Mouse (Mus musculus) left cerebral cortex, postnatal 36 days (tissue): ENCODE measurements around the gene Spag9. TPM values are rescaled to one million over a fixed set of nuclear protein-coding genes. Genes with fewer than 3 reads are reported as not detected.

Experiments
- DNase-seq, 2 experiments: peaks; one replicate each; pipeline ENCODE4 v3.0.0; 2021 to 2022; ENCODE audit warnings: low spot score in 2 of 2, mixed read lengths in 1 of 2
- intact Hi-C: fragments of 180-260 bp; cut with DNase I; formaldehyde crosslinking; loops from one replicate; pipeline ENCODE4 v1.15.1; 2025
- total RNA-seq, 2 experiments: library from RNA; stranded (reverse); gene quantifications; 2 replicates each; pipeline ENCODE4 v1.2.3; 2021

The Spag9 gene
- total RNA-seq: 100 to 1,000 TPM; 271 to 278 TPM

DNA sequence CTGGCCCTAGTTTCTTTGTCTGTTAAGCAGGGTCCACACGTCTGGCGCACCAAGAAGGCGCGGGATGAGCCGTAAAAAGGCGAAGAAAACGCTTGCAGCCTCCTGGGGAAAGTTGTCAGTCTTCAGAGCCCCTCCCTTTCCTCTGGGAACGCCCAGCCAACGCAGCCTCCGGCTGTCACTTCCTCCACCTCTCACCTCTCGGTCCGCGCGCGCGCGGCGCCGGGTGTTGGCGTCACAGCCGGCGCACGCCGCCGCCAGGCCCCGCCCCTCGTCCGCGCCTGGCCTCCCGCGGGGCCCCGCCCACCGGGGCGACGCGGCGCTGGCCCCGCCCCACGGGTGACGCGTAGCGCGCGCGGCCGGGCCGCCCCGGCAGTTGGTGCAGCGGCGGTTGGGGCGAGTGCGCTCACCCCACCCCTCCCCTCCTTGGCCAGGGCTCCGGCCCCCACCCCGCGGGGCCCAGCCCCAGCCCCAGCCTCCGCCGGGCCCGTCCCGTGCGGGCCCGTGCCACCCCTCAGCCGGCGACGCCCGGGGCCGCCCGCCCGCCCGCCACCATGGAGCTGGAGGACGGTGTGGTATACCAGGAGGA, at the start of gene Spag9:
Gene Spag9 (plus strand): TSS at position 372 of the 586 bp plus-strand sequence.
- DNase-seq: peak; percentile 88 to 94
- intact Hi-C loops: loop anchor here (1.0 to 5.0 kb wide), 3 partner anchors 28 to 216 kb away; partner anchors contain the start of genes Gm20390, Nme1 and Tob1

DNA sequence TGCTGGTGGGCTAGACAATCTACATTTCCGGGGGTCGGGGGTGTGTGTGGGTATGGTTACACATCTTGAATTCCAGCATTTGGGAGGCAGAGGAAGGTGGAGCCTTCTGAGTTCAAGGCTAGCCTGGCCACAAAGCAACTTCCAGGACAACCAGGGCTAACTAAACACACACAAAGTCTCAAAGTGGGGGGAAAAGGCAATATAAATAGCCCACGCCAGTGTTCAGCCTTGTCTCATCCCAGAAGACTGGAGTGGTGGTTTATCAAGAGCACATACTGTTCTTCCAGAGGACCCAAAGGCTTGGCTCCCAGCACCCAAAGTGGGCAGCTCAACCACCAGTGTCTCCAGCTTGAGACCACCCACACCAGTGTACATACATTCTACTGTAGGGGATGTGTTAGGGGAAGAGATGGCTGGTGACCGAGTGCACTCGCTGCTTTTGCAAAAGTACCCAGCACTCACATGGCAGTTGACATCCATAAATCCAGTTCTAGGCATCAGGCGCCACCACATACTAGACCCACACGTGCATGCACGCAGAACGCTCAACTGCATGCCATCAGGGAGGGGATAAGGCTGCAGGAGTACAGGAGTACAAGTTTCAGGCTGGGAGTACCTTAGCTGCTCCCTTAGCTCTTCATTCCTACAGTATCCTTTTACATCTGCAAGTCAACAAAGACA, 46.9 kb upstream of the Spag9 start:
- DNase-seq: no peak
- intact Hi-C loops: no loop called here

DNA sequence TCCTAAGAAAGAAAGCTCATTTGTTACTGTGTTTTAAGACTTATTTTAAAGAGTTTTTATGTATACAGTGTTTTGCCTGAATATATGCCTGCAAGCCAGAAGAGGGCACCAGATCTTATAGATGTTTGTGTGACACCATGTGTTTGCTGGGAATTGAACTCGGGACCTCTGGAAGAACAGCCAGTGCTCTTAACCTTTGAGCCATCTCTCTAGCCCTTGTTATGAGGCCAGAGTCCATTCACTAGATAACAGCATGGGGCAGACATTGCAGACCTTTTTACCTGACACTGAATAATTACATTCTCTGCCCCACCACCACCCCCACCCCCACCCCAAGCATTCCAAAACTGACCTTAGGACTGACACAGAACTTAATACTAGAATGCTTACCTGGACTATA, 45.8 kb upstream of the Spag9 start:
- intact Hi-C loops: no loop called here
- no peak for DNase-seq

DNA sequence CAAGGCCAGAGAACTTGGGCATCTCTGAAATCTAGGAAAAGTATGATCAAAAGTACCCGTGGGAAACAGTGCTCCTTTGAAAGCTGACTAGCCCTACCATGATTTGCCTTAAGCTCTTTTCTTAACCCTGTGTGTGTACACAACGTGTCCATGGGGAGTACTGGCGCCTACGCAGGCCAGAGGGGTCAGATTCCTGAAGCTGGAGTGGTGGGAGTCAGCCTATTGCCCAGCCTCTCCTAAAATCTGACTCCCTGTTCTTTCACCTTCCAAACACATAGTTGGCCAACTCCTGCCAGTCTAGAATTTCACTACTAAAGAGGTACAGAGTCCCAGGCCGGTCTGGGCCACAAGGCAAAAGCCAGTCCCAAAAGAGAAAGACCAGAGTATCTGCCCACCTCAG, 43.5 kb upstream of the Spag9 start:
- DNase-seq: no peak
- intact Hi-C loops: no loop called here

DNA sequence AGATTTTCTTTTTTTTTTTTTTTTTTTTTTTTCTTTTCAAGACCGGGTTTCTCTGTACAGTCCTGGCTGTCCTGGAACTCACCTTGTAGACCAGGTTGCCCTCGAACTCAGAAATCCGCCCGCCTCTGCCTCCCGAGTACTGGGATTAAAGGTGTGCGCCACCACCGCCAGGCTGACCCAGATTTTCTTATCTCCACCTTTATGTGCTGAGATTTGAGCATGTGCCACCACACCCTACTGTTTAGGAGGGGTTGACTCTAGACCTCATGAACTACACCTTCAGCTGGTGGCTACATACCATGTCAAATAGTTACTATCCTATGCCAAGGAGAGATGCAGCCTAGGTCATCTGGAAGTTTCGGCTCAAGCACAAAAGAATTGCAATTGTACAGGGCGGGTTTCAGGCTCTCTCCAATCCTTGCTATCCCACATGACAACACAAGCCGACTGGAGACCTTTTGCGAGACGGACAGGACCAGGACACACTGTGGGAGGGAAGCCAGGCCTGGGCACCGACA, 41.1 kb upstream of the Spag9 start:
- no peak for DNase-seq
- intact Hi-C loops: no loop called here

DNA sequence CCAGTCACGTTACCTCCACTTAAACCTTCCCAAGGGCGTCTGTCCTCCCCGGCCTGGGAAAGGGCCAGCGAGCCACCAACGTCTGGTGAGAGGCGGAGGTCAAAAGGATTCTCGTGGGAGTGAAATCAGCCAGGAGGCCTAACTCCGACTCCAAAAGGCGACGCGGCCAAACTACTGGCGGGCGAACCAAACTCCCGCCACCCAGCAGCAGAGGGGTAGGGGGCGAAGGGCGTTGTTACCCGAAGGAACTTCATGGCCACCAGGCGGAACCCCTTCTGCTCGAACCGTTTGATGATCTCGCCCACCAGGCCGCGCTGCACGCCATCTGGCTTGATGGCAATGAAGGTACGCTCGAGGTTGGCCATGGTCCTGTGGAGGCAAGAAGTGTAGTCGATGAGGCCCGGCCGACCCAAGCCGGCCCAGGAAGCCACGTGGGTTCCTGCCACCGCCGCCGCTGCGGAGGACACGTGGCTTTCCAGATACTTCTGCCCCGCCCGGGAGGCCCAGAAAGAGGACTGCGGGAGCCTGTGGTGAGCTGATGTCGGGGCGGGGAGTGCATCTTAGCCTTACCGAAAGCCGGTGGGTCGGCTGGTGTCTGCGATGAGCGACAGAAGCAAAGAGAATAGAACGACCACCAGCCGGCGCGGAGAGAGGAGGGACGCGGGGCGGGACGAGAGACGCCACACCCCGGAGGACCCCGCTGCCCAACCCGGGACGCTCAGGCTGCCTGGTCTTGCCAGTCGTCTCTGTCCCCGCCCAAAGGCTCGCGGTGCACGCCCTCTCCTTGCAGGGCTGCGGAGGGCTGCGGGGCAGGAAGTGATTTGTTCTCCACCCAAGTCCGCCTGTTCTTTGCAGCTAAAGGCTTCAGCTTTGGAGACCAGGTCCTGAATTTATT, 40.4 kb upstream of the Spag9 start:
- DNase-seq: peak; percentile 87
- intact Hi-C loops: no loop called here

DNA sequence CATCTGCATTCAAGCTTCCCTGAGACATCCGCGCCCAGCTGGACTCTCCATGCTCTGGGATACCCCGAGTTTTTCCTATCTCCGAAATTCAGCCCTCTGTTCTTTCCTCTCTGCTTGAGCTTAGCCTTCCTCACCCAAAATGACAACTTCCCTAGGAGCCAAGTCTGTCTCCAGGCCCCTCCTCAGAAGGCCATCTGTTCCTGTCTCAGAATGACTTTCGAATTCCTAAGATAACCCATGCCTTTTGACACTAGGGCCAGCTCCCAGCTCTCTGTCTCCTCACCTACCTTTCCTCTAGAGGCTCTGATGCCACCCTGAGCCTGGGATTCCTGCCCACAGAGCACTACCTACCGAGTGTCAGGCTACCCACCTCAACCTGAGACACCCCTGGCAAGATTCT, 39.7 kb upstream of the Spag9 start, which contains the start of gene Nme2:
Gene Nme2 (minus strand): TSS at position 101 of the 400 bp plus-strand sequence.
- no peak for DNase-seq
- intact Hi-C loops: no loop called here

DNA sequence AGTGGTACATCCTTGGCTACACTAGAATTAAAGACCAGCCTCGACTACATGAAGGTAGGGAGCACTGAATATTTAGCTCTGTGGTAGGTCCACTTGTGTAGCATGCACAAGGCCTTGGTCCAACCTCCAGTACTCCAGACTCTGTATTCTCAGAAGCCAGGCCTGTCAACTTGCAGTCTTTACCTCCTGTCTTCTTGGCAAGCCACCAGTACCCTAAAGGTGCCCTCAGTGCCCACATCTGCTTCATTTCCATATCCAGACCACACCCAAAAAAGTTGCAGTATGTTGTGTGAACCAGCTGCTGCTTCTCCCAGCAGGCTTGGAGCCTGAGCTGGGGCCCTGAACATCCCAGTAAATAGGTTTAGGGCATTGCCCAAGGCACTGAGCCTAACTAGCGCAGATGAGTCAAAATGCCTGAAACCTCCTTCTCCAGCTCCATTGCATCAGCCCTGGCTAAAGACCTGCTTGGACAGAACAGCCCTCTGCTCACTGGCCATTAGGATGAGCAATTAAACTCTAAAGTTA, 38.8 kb upstream of the Spag9 start:
- intact Hi-C loops: no loop called here
- DNase-seq: no peak

DNA sequence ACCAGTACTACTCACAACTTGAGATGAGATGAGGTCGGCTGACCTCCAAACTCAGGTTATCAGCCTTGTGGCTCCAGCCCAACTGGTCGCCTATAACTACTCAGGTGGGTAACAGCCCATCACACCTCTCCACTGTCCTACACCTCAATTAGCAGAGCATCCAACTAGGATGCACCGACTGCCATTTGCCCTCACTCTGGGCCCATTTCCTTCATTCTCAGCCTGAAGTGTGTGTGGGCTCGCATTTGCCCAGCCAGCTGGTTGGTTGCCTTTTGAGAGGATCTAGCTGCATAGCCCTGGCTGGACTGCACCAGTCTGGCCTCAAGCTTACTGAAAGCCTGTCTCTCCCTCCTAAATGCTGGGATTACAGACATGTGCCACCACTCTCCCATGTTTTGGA, 38.1 kb upstream of the Spag9 start:
- DNase-seq: no peak
- intact Hi-C loops: no loop called here

DNA sequence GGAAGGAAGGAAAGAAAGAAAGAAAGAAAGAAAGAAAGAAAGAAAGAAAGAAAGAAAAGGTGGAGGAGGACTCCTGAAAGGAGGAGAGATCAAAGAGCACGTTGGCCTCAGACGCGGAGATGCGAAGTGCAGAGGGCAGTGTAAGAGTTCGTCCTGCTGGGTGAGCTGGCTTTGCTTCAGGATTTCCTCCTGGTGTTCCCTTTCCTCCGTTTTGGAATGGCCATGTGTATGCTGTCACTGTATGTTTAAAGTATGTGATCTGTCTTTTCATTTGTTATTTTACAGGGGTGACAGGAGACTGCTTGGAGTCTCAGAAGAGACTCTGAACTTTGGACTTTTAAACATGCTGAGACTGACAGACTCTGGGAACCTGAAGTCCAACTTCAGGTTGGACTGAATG, 34.4 kb upstream of the Spag9 start:
- intact Hi-C loops: no loop called here
- no peak for DNase-seq

DNA sequence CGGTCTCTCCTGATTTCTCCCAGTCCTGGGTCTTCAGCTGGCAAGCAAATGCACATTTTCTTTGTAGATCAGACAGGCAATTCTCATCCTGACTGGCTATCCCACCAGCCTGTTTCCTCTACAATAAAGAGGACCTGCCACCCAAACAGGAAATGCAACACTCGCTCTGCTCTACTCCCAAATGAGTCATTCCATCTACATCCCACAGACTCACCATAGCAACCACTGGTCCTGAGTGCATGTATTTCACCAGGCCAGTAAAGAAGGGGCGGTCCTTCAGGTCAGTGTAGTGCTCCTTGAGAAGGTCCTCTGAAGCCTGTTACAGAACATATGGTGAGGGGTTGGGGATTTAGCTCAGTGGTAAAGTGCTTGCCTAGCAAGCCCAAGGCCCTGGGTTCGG, 32.9 kb upstream of the Spag9 start:
- no peak for DNase-seq
- intact Hi-C loops: no loop called here

DNA sequence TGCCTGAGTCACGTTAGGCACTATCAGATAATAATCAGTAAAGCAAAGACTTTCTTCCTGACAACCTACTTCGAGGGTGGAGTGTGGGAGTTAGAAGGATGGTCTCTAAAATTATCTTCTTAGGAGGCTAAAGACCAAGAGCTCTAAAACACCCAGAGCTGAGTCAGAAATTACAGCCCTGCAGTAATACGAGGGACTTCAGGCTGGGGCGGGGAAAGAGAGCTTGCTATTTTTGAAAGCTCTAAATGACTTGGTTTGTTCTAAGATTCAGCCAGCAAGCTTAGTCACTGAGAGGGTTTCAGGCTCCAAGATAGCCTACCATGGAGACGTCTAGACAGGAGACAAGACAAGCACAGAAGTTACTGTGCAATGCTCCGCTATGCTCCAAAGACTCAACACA, 30.5 kb upstream of the Spag9 start:
- no peak for DNase-seq
- intact Hi-C loops: no loop called here

DNA sequence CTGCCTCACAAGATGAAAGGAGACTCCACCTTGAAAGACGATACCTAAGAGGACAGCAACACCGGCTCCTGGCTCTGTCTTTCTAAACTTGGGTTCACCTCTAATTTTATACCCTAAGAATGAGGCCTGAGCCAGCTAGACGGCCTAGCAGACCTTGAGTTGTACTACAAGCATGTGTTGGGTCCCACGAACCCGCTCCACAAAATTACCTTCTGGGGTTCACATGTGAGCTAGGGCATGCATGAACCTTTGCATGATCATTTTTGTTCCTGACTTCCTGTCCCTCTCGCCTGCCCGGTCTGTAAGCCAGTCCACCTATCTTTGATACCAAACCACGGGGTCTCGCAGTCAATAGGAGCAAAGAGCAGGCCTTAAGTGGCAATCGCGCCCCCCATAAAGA, 28.5 kb upstream of the Spag9 start:
- intact Hi-C loops: no loop called here
- DNase-seq: no peak

DNA sequence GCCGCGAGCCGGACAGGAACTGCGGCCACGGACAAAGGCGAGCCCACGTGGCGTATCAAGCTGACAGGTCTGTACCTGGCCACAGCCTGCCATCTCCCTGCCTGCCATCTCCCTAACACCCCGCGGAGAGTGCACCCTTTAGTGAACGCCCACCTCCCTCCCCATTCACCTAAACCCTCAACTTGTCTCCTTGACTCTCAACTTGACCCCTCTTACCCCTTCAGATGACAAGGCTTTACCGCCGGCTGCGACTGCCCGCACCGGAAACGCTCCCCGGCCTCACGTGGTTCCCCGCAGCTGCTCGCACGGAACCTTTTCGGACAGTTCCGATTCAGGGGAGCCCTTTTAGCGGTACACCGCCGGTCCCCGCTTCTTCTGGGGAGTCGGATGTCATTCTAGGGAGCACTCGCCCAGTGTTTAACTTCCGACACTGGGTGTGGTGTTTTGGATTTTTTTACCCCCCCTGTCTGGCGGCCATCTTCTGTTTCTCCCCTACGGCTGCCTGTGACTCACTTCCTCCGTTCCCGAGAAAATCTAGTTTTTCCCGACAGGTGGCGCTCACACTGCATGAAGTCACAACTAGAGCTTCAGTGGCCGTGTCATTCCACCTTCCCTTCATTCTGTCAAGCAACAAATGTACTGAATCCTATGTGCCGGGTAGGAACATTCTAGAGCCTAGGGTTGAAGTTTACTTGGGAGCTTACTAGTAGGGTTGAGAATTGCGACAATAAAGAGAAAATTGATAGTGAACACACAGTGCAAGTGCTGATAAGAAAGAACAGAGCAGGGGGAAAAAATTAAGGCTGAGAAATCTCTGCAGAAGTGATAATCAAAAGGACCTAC, 27.7 kb upstream of the Spag9 start, which contains the start of the genes Gm20390 and Nme1:
Gene Gm20390 (minus strand): TSS at position 289 of the 843 bp plus-strand sequence.
Gene Nme1 (minus strand): TSS at position 517 of the 843 bp plus-strand sequence.
- intact Hi-C loops: loop anchor here (1.0 to 2.0 kb wide), 2 partner anchors 27 to 119 kb away; no protein-coding TSS in a partner anchor
- DNase-seq: peak; percentile 97

DNA sequence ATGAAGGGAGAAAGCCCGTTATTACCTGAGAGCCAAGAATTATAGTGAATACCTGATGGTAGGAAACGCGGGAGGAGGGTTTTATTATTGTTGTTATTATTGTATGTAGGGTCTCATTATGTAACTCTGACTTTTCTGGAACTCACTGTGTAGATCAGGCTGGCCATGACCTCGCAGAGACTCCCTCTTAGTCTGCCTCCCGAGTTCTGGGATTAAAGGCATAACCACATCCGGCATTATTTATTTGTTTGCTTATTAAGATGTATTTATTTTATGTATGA, 27.1 kb upstream of the Spag9 start:
- no peak for DNase-seq
- intact Hi-C loops: loop anchor here (1.0 to 2.0 kb wide), 2 partner anchors 27 to 118 kb away; no protein-coding TSS in a partner anchor

DNA sequence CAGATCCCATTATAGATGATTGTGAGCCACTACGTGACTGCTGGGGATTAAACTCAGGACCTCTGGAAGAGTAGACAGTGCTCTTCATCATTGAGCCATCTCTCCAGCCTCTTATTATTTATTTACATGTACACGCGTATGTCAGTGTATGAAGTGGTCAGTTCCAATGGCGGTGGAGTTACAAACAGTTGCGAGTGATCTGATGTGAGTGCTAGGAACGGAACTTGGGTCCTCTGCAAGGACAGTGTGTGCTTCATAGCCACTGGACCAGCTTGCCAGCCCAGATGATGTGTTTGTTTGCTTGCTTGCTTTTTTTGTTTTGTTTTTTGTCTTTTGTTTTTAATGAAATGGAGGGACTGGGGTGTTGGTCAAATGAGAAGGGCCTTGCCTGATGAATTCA, 26.7 kb upstream of the Spag9 start:
- intact Hi-C loops: loop anchor here (2.0 kb wide), 1 partner anchor 118 kb away; no protein-coding TSS in a partner anchor
- no peak for DNase-seq

DNA sequence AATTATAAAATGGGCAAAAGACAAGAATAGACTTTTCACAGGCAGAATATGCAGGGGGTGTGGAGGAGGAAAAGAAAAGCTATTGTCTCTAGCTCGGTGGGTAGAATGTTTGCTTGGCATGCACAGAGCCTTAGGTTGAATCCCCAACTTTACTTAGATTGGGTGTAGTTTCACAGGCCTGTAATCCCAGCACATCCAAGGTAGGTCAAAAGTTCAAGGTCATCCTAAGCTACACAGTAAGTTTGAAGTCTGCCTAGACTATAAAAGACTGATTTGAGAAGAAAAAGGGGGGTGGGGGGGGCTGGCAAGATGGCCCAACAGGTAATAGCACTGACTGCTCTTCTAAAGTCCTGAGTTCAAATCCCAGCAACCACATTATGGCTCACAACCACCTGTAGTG, 26.1 kb upstream of the Spag9 start:
- intact Hi-C loops: loop anchor here (2.0 kb wide), 1 partner anchor 117 kb away; no protein-coding TSS in a partner anchor

DNA sequence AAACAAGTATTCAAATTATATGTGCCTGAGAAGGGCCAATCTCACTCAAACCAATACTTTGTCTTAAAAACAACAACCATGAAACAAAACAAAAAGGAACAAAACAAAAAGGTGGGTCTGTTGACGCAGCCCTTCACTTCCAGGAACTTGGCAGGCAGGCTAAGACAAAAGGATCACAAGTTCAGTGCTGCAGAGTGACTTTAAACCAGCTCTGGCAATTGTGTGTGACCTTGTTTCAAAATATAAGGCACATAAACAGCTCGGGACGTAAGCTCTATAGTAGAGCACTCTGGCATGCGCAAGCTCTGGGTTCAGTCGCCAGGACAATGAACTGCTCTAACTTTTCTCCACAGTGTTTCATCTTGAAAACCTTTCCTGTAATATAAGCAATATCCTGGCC, 22.9 kb upstream of the Spag9 start:
- no peak for DNase-seq

More for the DNA sequence above, 26.1 kb upstream of the Spag9 start:
- DNase-seq: no peak

DNA sequence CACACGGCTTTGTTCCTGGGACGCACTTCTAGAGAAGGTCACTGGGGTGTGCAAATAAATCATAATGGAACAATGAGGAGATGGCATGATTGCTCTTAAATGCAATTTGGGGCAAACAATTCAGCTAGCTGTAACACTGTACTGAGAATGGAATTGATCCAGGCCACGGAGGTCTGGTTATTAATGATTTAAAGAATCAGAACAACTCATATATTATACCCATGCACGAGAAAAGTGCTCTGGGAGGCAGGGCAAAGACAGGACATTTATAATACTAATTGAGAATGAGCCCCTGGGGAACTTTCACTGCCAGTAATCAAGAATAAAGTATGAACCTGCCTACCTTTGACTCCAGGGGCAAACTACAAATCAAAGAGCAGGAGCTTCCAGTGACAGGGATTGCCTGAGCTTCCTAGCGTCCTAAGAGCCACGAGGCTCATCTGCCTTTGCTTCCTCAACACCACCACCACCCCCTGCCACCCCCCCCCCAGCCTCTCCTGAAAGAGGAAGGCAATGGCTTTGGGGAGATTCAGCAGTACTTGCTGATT, 16.3 kb upstream of the Spag9 start:
- DNase-seq: no peak
- intact Hi-C loops: no loop called here

More for the DNA sequence above, 22.9 kb upstream of the Spag9 start:
- intact Hi-C loops: no loop called here
